Mouse (Mus musculus) C2C12 (cell line): ENCODE measurements at regions not wholly inside any gene's neighbourhood (a gene's known extent, or its start where the extent isn't known, plus 50 kb on each side); places are given as distances from the start of the nearest gene placed in this dataset.
"Not testable (repeated sequence)": the region's sequence is repeated elsewhere in the genome, so short reads cannot be mapped to it uniquely, and the experiment has no call there.

ENCODE experiments used
- H3K27me3 ChIP-seq: one replicate; pipeline ENCODE4 v1.6.1; 2011; ENCODE audit not compliant: control insufficient read depth, insufficient read depth, insufficient read length
- H3K36me3 ChIP-seq: one replicate; pipeline ENCODE4 v1.6.1; 2011; ENCODE audit not compliant: control insufficient read depth, insufficient read depth
- H3K4me3 ChIP-seq: one replicate; pipeline ENCODE4 v1.5.1; 2011; ENCODE audit warnings: mild to moderate bottlenecking, control low read depth; ENCODE audit not compliant: poor library complexity, insufficient read depth, severe bottlenecking
- H3K79me2 ChIP-seq: one replicate; pipeline ENCODE4 v1.6.1; 2011; ENCODE audit not compliant: control insufficient read depth, insufficient read depth
- H3K79me3 ChIP-seq: one replicate; pipeline ENCODE4 v1.6.1; 2011; ENCODE audit warnings: low read depth, control low read depth
- H3ac ChIP-seq: one replicate; pipeline ENCODE3; 2011; ENCODE audit warnings: low read depth; ENCODE audit not compliant: control insufficient read depth, insufficient read length
- CEBPB ChIP-seq: IDR thresholded peaks from one replicate; pipeline ENCODE4 v1.6.1; 2011; ENCODE audit warnings: low read depth, mild to moderate bottlenecking, control low read depth, moderate library complexity
- CTCF ChIP-seq: IDR thresholded peaks from one replicate; pipeline ENCODE4 v1.5.1; 2011; ENCODE audit not compliant: control insufficient read depth, insufficient read depth, insufficient read length
- FOSL1 ChIP-seq: IDR thresholded peaks from one replicate; pipeline ENCODE4 v1.8.0; 2011; ENCODE audit warnings: mild to moderate bottlenecking, low read length; ENCODE audit not compliant: poor library complexity, insufficient read depth, severe bottlenecking
- MAX ChIP-seq: IDR thresholded peaks from one replicate; pipeline ENCODE4 v1.6.1; 2011; ENCODE audit warnings: mild to moderate bottlenecking, control low read depth
- MYOD1 ChIP-seq: IDR thresholded peaks from one replicate; pipeline ENCODE4 v1.6.1; 2011; ENCODE audit warnings: low read depth; ENCODE audit not compliant: control insufficient read depth, insufficient read length
- MYOG ChIP-seq: IDR thresholded peaks from one replicate; pipeline ENCODE4 v1.6.1; 2011; ENCODE audit not compliant: control insufficient read depth, insufficient read length; ENCODE audit errors: extremely low read depth
- USF1 ChIP-seq: IDR thresholded peaks from one replicate; pipeline ENCODE4 v1.6.1; 2011; ENCODE audit warnings: low read depth, mild to moderate bottlenecking, control low read depth, moderate library complexity

DNA sequence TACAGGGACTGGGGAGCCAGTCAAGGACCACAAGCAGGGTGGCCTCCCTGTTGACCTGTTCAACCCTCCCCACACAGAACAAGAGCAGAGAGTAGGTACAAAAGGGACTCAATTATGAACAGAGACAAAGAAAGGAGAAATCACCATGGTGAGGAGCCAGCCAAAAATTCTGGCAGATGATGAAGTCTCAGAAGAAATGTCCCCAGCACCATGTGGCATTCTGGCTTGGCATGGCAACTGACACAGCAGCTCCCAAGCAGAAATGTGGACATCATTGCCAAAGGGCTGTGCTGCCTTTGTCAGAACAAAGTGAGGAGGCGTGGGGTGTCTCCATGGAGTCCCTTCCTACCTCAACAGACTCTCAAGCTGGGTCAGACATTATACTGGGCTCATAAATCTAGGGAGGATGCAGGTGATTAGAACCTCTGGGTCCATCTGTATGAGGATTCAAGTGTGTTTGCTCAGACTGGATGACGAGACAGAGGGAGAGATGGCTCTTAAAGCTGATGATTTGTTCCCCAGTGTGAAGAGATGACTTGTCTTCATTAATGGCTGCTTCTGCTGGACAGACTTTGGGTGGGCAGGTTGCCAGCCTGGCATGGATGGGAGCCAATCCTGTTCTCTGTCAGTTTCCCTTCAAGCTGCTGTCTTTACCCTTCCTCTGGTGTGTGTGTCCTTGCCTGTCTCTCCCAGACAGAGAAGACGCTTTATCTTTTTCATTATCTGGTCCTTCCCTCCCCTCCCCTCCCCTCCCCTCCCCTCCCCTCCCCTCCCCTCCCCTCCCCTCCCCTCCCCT is 120.5 kb upstream of the Fhl2 start:
- no peak for TF ChIP-seq MAX
- no peak for TF ChIP-seq CTCF
- no peak for TF ChIP-seq MYOG
- no peak for TF ChIP-seq MYOD1
- no peak for TF ChIP-seq CEBPB
- no peak for TF ChIP-seq FOSL1
- TF ChIP-seq USF1, result no peak
- no peak overlapping the region for H3ac ChIP-seq
- no peaks in the 10 kb centered on the region for H3K79me2 ChIP-seq
- H3K36me3 ChIP-seq, result no peaks in the 10 kb centered on the region
- H3K4me3 ChIP-seq, result no peak overlapping the region
- no peaks in the 10 kb centered on the region for H3K79me3 ChIP-seq
- no peaks in the 10 kb centered on the region for H3K27me3 ChIP-seq

- not testable (repeated sequence) for H3ac ChIP-seq, H3K79me3 ChIP-seq, H3K4me3 ChIP-seq, H3K79me2 ChIP-seq, H3K27me3 ChIP-seq, H3K36me3 ChIP-seq
These were observed 110.9 kb upstream of the Nck2 start for GRCm38 (mm10) chr1:43333488-43333887.

DNA sequence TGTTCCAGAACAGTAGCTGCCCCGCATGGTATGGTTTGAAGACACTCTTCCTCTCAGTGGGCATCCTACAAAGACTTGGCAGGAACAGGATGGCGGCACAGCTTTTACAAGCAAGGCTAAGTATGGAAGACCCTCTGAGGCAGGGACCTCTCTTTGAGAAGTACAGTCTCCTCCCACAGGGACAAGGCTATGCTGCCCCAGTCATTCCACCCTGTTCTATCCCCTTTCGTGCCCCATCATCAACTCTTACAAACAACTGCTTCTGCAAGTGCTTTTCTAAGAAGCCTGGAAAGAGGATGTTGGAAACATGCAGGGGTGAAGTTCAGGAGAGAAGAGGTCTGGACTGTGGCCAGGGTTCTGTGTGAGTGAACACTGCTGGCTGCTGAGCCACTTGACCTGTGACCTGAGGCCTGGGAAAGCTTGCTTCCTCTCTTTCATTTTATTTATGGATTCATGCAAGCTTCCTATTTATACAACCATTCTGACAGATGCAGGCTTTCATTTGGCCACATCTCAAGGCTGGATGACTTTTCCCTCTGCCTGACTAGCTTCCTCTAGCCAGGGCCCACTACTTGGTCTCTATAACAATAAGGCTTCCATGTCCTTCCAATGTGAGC is 107.1 kb upstream of the Nck2 start:
- TF ChIP-seq MYOG (no peak), FOSL1 (no peak), CEBPB (no peak), CTCF (no peak), MAX (no peak), MYOD1 (no peak), USF1 (no peak)
- Histone ChIP-seq H3ac (no peak overlapping the region), H3K36me3 (no peaks in the 10 kb centered on the region), H3K79me2 (no peaks in the 10 kb centered on the region), H3K27me3 (no peaks in the 10 kb centered on the region), H3K79me3 (no peaks in the 10 kb centered on the region), H3K4me3 (no peak overlapping the region)

- H3ac ChIP-seq, result no peak overlapping the region
- no peaks in the 10 kb centered on the region for H3K79me2 ChIP-seq
- no peaks in the 10 kb centered on the region for H3K36me3 ChIP-seq
These were observed 106.1 kb upstream of the Nck2 start for GRCm38 (mm10) chr1:43338096-43338915.

GRCm38 (mm10) chr1:43342848-43343247 is 101.5 kb upstream of the Nck2 start:
- Histone ChIP-seq H3ac (no peak overlapping the region), H3K36me3 (no peaks in the 10 kb centered on the region), H3K79me3 (no peaks in the 10 kb centered on the region), H3K79me2 (no peaks in the 10 kb centered on the region), H3K4me3 (no peak overlapping the region), H3K27me3 (no peaks in the 10 kb centered on the region)
- TF ChIP-seq MYOD1, result no peak
- TF ChIP-seq MYOG, result no peak
- no peak for TF ChIP-seq FOSL1
- TF ChIP-seq CTCF, result no peak
- no peak for TF ChIP-seq CEBPB
- TF ChIP-seq MAX, result no peak
- no peak for TF ChIP-seq USF1

More at GRCm38 (mm10) chr1:43338096-43338915, 106.1 kb upstream of the Nck2 start:
- no peak overlapping the region for H3K4me3 ChIP-seq
- no peaks in the 10 kb centered on the region for H3K27me3 ChIP-seq
- no peaks in the 10 kb centered on the region for H3K79me3 ChIP-seq
- TF ChIP-seq CTCF, result no peak
- TF ChIP-seq CEBPB, result no peak
- no peak for TF ChIP-seq FOSL1
- no peak for TF ChIP-seq MYOD1
- no peak for TF ChIP-seq USF1
- no peak for TF ChIP-seq MYOG
